Mouse (Mus musculus): ENCODE measurements at regions not wholly inside any gene's neighbourhood (a gene's known extent, or its start where the extent isn't known, plus 50 kb on each side); places are given as distances from the start of the nearest gene placed in this dataset.

DNA sequence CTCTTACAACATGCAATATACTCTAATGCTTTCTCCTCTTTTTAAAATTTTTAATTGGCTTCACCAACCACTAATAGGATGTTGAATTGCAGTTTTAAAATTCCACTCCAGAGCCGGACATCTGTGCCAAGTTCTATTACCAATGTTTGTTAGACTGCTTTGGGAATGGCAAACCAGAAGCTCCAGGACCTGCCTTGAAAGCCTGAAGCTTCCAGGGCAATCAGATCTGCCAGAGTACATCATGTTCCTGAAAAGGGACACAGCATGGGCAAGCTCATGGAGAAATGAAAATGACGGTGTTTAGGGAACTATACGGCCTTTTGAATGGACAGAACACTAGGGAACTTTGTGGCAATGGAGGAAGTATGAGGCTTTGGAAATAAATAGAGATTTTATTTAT is 187.8 kb upstream of the Spaca1 start:
- H3K4me3 ChIP-seq (replicated peaks in 1 of 3; ENCODE audit: low read depth in 2 of 3, low read length in 2 of 3, poor library complexity in 1 of 3), result no peak overlapping the region
- DNase-seq (ENCODE audit: extremely low read depth), result no peak
- in situ Hi-C loops (cut with MboI; ENCODE audit: low pct_ligation_motif_present, low pct_unique_long_range_greater_than_20kb, low sequenced_read_pairs), result loop anchor here (25.0 kb wide), 1 partner anchor 825 kb away; no protein-coding TSS in a partner anchor

DNA sequence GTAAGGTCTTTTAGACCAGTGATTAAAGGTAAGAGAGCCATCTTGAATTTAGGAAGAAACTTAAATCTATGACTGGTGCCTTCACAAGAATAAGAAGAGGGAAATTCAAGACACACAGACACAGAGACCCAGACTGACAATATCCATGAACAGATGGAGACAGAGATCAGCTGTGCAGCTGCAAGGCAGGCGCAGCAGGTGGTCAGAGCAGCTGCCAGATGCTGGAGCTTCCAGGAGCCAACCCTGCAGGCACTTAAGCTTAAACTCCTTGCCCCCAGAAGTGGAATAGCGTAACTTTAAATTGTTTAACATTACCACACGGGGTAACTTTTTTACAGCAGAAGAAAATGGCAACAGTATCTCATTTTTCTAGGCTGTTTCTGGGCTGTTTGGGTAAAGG is 189.6 kb upstream of the Spaca1 start:
- Histone ChIP-seq H3K79me2 (replicated peaks; ENCODE audit: control insufficient read depth, extremely low read depth, insufficient read depth, poor library complexity, severe bottlenecking) (no peaks in the 10 kb centered on the region), H3K4me1 (ENCODE audit: control insufficient read depth in 1 of 2, insufficient read depth in 2 of 2) (no peaks in the 10 kb centered on the region)

More for the DNA sequence above, 187.8 kb upstream of the Spaca1 start:
- Histone ChIP-seq H3K9ac (ENCODE audit: insufficient read depth, low read depth) (no peak overlapping the region), H3K9me3 (replicated peaks; ENCODE audit: low read length) (no peaks in the 10 kb centered on the region), H3K36me3 (replicated peaks in 1 of 2; ENCODE audit: control insufficient read depth in 1 of 2, insufficient read depth in 1 of 2, low read length in 1 of 2) (no peaks in the 10 kb centered on the region), H3K4me2 (ENCODE audit: insufficient read depth, low read depth, poor library complexity, severe bottlenecking) (no peak overlapping the region), H3K4me1 (ENCODE audit: control insufficient read depth in 1 of 2, insufficient read depth in 2 of 2) (no peaks in the 10 kb centered on the region), H3K27me3 (replicated peaks) (no peaks in the 10 kb centered on the region), H3K79me2 (replicated peaks; ENCODE audit: control insufficient read depth, extremely low read depth, insufficient read depth, poor library complexity, severe bottlenecking) (no peaks in the 10 kb centered on the region), H3K27ac (ENCODE audit: insufficient read depth, low read depth) (no peak overlapping the region)
- TF ChIP-seq E2F4 (IDR thresholded peaks at IDR 0.05; ENCODE audit: insufficient replicate concordance, low read depth, low read length) (no peak), ELF1 (IDR thresholded peaks at IDR 0.05; ENCODE audit: low read depth, low read length) (no peak), JUN (IDR thresholded peaks at IDR 0.05; ENCODE audit: insufficient read depth, low read depth, low read length) (no peak)
- dilution Hi-C loops (cut with MboI; ENCODE audit: extremely low pct_ligation_motif_present, extremely low pct_unique_long_range_greater_than_20kb, low sequenced_read_pairs), result no loop called here

DNA sequence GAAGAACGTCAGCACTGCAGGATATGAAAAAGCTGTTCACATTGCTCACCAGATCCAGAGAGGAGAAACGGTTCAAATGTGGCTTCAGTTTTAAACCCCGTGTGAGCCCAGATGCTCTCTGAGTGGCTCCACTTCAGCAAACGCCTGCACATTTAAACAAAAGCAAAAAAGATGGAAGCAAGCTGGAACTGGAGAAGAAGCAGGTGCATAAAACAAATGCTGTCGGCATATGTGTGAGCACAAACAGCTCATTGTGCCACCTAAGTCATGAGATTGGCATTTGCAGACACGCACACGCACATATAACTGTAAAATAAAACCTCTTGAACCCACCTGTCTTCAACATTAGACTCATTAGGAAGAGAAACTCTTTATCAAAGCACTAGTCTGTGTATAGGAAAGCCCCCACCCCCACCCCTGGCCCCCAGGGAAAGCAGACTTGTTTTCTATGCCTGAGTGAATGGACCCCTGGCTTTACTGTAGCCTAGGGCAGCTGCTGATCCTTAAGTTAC is 191.1 kb upstream of the Spaca1 start:
- TF ChIP-seq USF1 (IDR thresholded peaks at IDR 0.05; ENCODE audit: low read depth, low read length) (no peak), NELFE (IDR thresholded peaks at IDR 0.05; ENCODE audit: low read depth, low read length) (no peak), CTCF (conservative IDR thresholded peaks at IDR 0.05 in 1 of 2, IDR thresholded peaks at IDR 0.05 in 1 of 2; ENCODE audit: low read depth in 2 of 2, low read length in 2 of 2) (no peak), ETS1 (conservative IDR thresholded peaks at IDR 0.05; ENCODE audit: low read depth, low read length) (no peak), MYC (IDR thresholded peaks at IDR 0.05; ENCODE audit: low read depth, low read length) (no peak), MAX (IDR thresholded peaks at IDR 0.05; ENCODE audit: low read length) (no peak), RAD21 (IDR thresholded peaks at IDR 0.05; ENCODE audit: low read depth, low read length) (no peak), PAX5 (IDR thresholded peaks at IDR 0.05; ENCODE audit: low read length) (no peak), JUND (conservative IDR thresholded peaks at IDR 0.05; ENCODE audit: low read depth, low read length) (no peak), ZMIZ1 (IDR thresholded peaks at IDR 0.05; ENCODE audit: low read depth, low read length) (no peak), MAFK (IDR thresholded peaks at IDR 0.05; ENCODE audit: insufficient replicate concordance, low read length) (no peak), TCF12 (IDR thresholded peaks at IDR 0.05; ENCODE audit: low read depth, low read length) (no peak), JUN (IDR thresholded peaks at IDR 0.05; ENCODE audit: insufficient read depth, low read depth, low read length) (no peak), UBTF (IDR thresholded peaks at IDR 0.05; ENCODE audit: low read depth, low read length) (no peak), BHLHE40 (IDR thresholded peaks at IDR 0.05; ENCODE audit: low read depth, low read length) (no peak), MEF2A (IDR thresholded peaks at IDR 0.05; ENCODE audit: borderline replicate concordance, low read depth, low read length) (no peak), HCFC1 (IDR thresholded peaks at IDR 0.05; ENCODE audit: low read depth, low read length) (no peak), RCOR1 (conservative IDR thresholded peaks at IDR 0.05; ENCODE audit: low read depth, low read length) (no peak), EP300 (IDR thresholded peaks at IDR 0.05; ENCODE audit: low read length) (no peak)
- dilution Hi-C loops (cut with MboI; ENCODE audit: extremely low pct_ligation_motif_present, extremely low pct_unique_long_range_greater_than_20kb, low sequenced_read_pairs) (no loop called here), in situ Hi-C loops (cut with MboI; ENCODE audit: low pct_ligation_motif_present, low pct_unique_long_range_greater_than_20kb, low sequenced_read_pairs) (loop anchor here (25.0 kb wide), 1 partner anchor 829 kb away; no protein-coding TSS in a partner anchor)
- Histone ChIP-seq H3K4me1 (ENCODE audit: control insufficient read depth in 1 of 2, insufficient read depth in 2 of 2) (no peaks in the 10 kb centered on the region), H3K36me3 (replicated peaks in 1 of 2; ENCODE audit: control insufficient read depth in 1 of 2, insufficient read depth in 1 of 2, low read length in 1 of 2) (no peaks in the 10 kb centered on the region), H3K4me2 (ENCODE audit: insufficient read depth, low read depth, poor library complexity, severe bottlenecking) (no peak overlapping the region), H3K79me2 (replicated peaks; ENCODE audit: control insufficient read depth, extremely low read depth, insufficient read depth, poor library complexity, severe bottlenecking) (no peaks in the 10 kb centered on the region), H3K27me3 (replicated peaks) (no peaks in the 10 kb centered on the region), H3K9me3 (replicated peaks; ENCODE audit: low read length) (no peaks in the 10 kb centered on the region), H3K4me3 (replicated peaks in 1 of 3; ENCODE audit: low read depth in 2 of 3, low read length in 2 of 3, poor library complexity in 1 of 3) (no peak overlapping the region), H3K27ac (ENCODE audit: insufficient read depth, low read depth) (no peak overlapping the region), H3K9ac (ENCODE audit: insufficient read depth, low read depth) (no peak overlapping the region)
- DNase-seq (ENCODE audit: extremely low read depth), result no peak

More for the DNA sequence above, 189.6 kb upstream of the Spaca1 start:
- in situ Hi-C loops (cut with MboI; ENCODE audit: low pct_ligation_motif_present, low pct_unique_long_range_greater_than_20kb, low sequenced_read_pairs), result loop anchor here (25.0 kb wide), 1 partner anchor 827 kb away; no protein-coding TSS in a partner anchor
- no peak overlapping the region for H3K27ac ChIP-seq (ENCODE audit: insufficient read depth, low read depth)
- no peaks in the 10 kb centered on the region for H3K27me3 ChIP-seq (replicated peaks)
- no peak overlapping the region for H3K4me2 ChIP-seq (ENCODE audit: insufficient read depth, low read depth, poor library complexity, severe bottlenecking)
- H3K4me3 ChIP-seq (replicated peaks in 1 of 3; ENCODE audit: low read depth in 2 of 3, low read length in 2 of 3, poor library complexity in 1 of 3), result no peak overlapping the region
- no peak for DNase-seq (ENCODE audit: extremely low read depth)
- dilution Hi-C loops (cut with MboI; ENCODE audit: extremely low pct_ligation_motif_present, extremely low pct_unique_long_range_greater_than_20kb, low sequenced_read_pairs), result no loop called here
- TF ChIP-seq MXI1 (IDR thresholded peaks at IDR 0.05; ENCODE audit: low read depth, low read length), result no peak
- H3K9me3 ChIP-seq (replicated peaks; ENCODE audit: low read length), result no peaks in the 10 kb centered on the region
- no peak overlapping the region for H3K9ac ChIP-seq (ENCODE audit: insufficient read depth, low read depth)
- no peaks in the 10 kb centered on the region for H3K36me3 ChIP-seq (replicated peaks in 1 of 2; ENCODE audit: control insufficient read depth in 1 of 2, insufficient read depth in 1 of 2, low read length in 1 of 2)

Measured in CH12.LX (cell line).